Mouse (Mus musculus): ENCODE data around the gene Gm20431. TPM values are rescaled to one million over a fixed set of nuclear protein-coding genes. Genes with fewer than 3 reads are reported as not detected.
"Not testable (repeated sequence)": the region's sequence is repeated elsewhere in the genome, so short reads cannot be mapped to it uniquely, and the experiment has no call there.

Gm20431 gene
- total RNA-seq, 2 experiments from 2014 or later: 3.7 to 11.5 TPM

- no peak for DNase-seq
- TF ChIP-seq CTCF (IDR thresholded peaks at IDR 0.05): no peak
- no peak overlapping the region for H3K4me3 ChIP-seq
- peak overlapping the region; percentile 79 for H3K27ac ChIP-seq
- intact Hi-C loops (cut with DNase I): no loop called here
Measured at GRCm38 (mm10) chr2:167621255-167622087, 39.8 kb downstream of the Gm20431 start.

- no peak for TF ChIP-seq CTCF (IDR thresholded peaks at IDR 0.05)
- no peak overlapping the region for H3K27ac ChIP-seq
- intact Hi-C loops (cut with DNase I): no loop called here
- DNase-seq: no peak
- no peak overlapping the region for H3K4me3 ChIP-seq
Measured at GRCm38 (mm10) chr2:167617472-167617871, 43.8 kb downstream of the Gm20431 start.

- Histone ChIP-seq H3K4me3 (no peak overlapping the region), H3K27ac (no peak overlapping the region)
- no peak for TF ChIP-seq CTCF (IDR thresholded peaks at IDR 0.05)
- DNase-seq: no peak
- intact Hi-C loops (cut with DNase I): no loop called here
Measured at GRCm38 (mm10) chr2:167617034-167617433, 44.3 kb downstream of the Gm20431 start.

GRCm38 (mm10) chr2:167613335-167613734 is 48.0 kb downstream of the Gm20431 start:
- DNase-seq; intact Hi-C loops (cut with DNase I); H3K4me3 ChIP-seq; H3K27ac ChIP-seq: not testable (repeated sequence)
- TF ChIP-seq CTCF (IDR thresholded peaks at IDR 0.05): peak; percentile 34

- no peak overlapping the region for H3K27ac ChIP-seq
- no peak for TF ChIP-seq CTCF (IDR thresholded peaks at IDR 0.05)
- DNase-seq: peak; percentile 19
- intact Hi-C loops (cut with DNase I): no loop called here
- H3K4me3 ChIP-seq: no peak overlapping the region
Measured at GRCm38 (mm10) chr2:167612122-167612521, 49.2 kb downstream of the Gm20431 start.

GRCm38 (mm10) chr2:167611287-167611686 is 50.0 kb downstream of the Gm20431 start:
- no peak overlapping the region for H3K27ac ChIP-seq
- intact Hi-C loops (cut with DNase I): no loop called here

GRCm38 (mm10) chr2:167606745-167607123 is 54.6 kb downstream of the Gm20431 start:
- no peak overlapping the region for H3K4me3 ChIP-seq
- peak overlapping the region; percentile 76 for H3K27ac ChIP-seq
- intact Hi-C loops (cut with DNase I): no loop called here
- peak; percentile 52 for DNase-seq
- no peak for TF ChIP-seq CTCF (IDR thresholded peaks at IDR 0.05)

More at GRCm38 (mm10) chr2:167611287-167611686, 50.0 kb downstream of the Gm20431 start:
- DNase-seq: peak; percentile 22
- no peak overlapping the region for H3K4me3 ChIP-seq
- peak; percentile 29 for TF ChIP-seq CTCF (IDR thresholded peaks at IDR 0.05)

GRCm38 (mm10) chr2:167605817-167606744 is 55.2 kb downstream of the Gm20431 start:
- peak overlapping the region; percentile 76 for H3K27ac ChIP-seq
- intact Hi-C loops (cut with DNase I): loop anchor here (1.0 kb wide), 1 partner anchor 69 kb away; no protein-coding TSS in a partner anchor
- DNase-seq: no peak

GRCm38 (mm10) chr2:167605178-167605794 is 56.0 kb downstream of the Gm20431 start:
- intact Hi-C loops (cut with DNase I): loop anchor here (1.0 kb wide), 1 partner anchor 68 kb away; no protein-coding TSS in a partner anchor
- peak; percentile 96 for TF ChIP-seq CTCF (IDR thresholded peaks at IDR 0.05)
- DNase-seq: peak; percentile 95
- Histone ChIP-seq H3K4me3 (no peak overlapping the region), H3K27ac (peak overlapping the region; percentile 38; the same call in 1 of the 2 replicates)

More at GRCm38 (mm10) chr2:167605817-167606744, 55.2 kb downstream of the Gm20431 start:
- no peak for TF ChIP-seq CTCF (IDR thresholded peaks at IDR 0.05)
- H3K4me3 ChIP-seq: no peak overlapping the region

GRCm38 (mm10) chr2:167602978-167603377 is 58.3 kb downstream of the Gm20431 start:
- intact Hi-C loops (cut with DNase I): no loop called here
- peak; percentile 39 for TF ChIP-seq CTCF (IDR thresholded peaks at IDR 0.05)
- H3K27ac ChIP-seq: no peak overlapping the region
- no peak overlapping the region for H3K4me3 ChIP-seq
- DNase-seq: no peak

GRCm38 (mm10) chr2:167602364-167602763 is 58.9 kb downstream of the Gm20431 start:
- no peak overlapping the region for H3K27ac ChIP-seq
- intact Hi-C loops (cut with DNase I): no loop called here
- H3K4me3 ChIP-seq: no peak overlapping the region
- TF ChIP-seq CTCF (IDR thresholded peaks at IDR 0.05): no peak
- DNase-seq: no peak

- intact Hi-C loops (cut with DNase I): no loop called here
- no peak overlapping the region for H3K4me3 ChIP-seq
- no peak for TF ChIP-seq CTCF (IDR thresholded peaks at IDR 0.05)
- DNase-seq: no peak
- no peak overlapping the region for H3K27ac ChIP-seq
Measured at GRCm38 (mm10) chr2:167600481-167600995, 60.8 kb downstream of the Gm20431 start.
